Mouse (Mus musculus) stomach, postnatal 0 days (tissue): ENCODE data around the gene Ptn.

Source experiments
- CTCF ChIP-seq: IDR thresholded peaks from 2 replicates; pipeline ENCODE4 v1.5.1; 2016; ENCODE audit warnings: antibody characterized with exemption, low read depth, mild to moderate bottlenecking, moderate library complexity
- EP300 ChIP-seq: optimal IDR thresholded peaks from 2 replicates; pipeline ENCODE3; 2016; ENCODE audit warnings: antibody characterized with exemption

- TF ChIP-seq CTCF (no peak), EP300 (no peak)
Observed at GRCm38 (mm10) chr6:36793775-36794174, 16.2 kb downstream of the Ptn start.
